Mouse (Mus musculus): ENCODE results near the gene Zic3.

Zic3 gene

DNA sequence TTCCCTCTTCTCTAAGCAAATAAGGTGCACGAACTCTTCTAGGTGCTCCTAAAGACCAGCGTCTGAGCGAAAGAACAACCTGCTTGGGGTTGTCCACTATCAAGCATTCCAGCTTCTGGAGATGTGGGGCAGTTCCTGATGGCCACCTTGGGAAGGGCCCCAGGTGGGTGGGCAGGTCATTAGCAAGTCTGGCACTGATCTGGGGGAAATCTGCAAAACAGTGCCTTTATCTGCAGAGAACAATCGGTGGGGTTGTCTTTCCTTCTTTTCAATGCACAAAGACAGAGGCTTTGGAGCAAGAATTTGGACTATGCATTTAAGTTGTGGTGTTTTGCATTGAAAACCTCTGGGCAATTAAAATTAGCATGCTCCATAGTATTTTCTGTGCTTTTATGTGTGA, 17.2 kb downstream of the Zic3 start:
- DNase-seq (ENCODE audit: extremely low spot score, low read depth, low spot score) = no peak

DNA sequence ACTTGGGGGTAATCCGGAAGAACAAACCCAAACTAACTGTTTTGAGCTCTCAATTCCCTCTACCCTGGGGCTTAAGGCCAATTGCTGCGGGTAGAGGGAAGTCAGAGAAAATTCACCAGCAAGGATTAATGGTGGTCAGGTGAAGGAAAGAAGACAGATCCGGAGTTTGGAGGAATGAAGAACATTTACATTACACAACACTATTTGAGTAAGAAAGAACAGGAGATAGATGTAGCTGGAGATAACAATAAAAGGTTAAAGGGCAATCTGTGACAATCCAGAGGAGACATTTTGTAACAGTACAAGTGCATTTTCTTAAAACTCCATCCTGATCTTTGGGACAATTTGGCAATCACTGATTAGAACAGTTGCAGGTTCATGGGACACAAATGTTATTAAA, 19.4 kb downstream of the Zic3 start:
- no peak for DNase-seq (ENCODE audit: extremely low spot score, low read depth, low spot score)

GRCm38 (mm10) chrX:58042512-58042911, 20.0 kb downstream of the Zic3 start:
- no peak for DNase-seq (ENCODE audit: extremely low spot score, low read depth, low spot score)

Measured in hindlimb bud, embryonic 11.5 days (tissue).